Mouse (Mus musculus): ENCODE data around the gene Tfap2c. TPM values are rescaled to one million over a fixed set of nuclear protein-coding genes. Genes with fewer than 3 reads are reported as not detected.

Gene Tfap2c
- polyA plus RNA-seq, 1 experiment from 2014 or later, result 0.30 TPM

DNA sequence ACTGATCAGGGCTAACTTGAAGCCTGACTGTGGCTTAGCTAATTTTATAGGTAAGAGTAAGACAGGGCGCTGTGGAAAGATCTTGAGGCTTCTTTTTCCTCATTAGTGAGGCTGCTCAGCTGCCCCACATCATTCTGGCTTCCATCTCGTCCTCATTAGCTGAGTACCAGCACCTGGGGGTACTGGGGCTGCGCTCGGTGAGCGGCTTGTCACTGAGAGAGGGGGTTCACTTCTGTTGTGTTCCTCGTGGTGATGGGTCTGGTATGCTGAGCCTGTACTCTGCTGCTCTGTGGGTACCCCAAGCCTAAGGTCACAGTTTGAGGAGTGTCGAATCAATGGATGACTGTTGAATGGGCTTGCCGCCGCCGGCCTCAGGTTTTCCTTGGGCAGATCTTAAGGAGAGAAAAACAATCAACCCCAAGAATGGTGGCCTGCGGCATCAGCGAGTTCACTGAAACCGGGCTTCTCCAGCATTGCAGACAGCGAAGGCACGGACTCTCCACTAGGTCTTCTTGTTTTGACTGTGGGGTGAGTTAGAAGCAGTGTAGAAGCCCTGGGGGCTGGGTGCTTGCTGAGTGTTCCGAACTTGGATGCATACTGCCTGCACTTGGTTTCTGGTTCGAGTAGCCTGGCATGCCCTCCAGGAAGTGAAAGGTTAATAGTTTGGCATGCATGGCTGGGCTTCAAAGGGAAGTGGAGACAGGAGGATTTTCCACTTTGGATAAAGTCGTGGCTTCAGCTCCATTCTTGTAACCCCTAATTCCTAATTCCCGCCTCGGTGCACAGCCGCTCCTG, 9.5 kb downstream of the Tfap2c start:
- WGBS (ENCODE audit: insufficient replicate concordance), result 50% methylated on average over 21 of the region's 21 CpGs
- no peaks in the 10 kb centered on the region for H3K9me3 ChIP-seq (replicated peaks; ENCODE audit: control insufficient read depth, low read length)
- no peak for ATAC-seq (replicated peaks; ENCODE audit: insufficient number of reproducible peaks, low FRiP score, low TSS enrichment)
- no peak overlapping the region for H3K4me3 ChIP-seq (ENCODE audit: low read depth, low read length)
- no peak overlapping the region for H3K4me2 ChIP-seq
- H3K4me1 ChIP-seq (ENCODE audit: control insufficient read depth, insufficient read depth, low read length), result 0 out of 2 replicates have a peak, but pooled peaks cover 3% of the 10 kb centered on the region
- peaks cover 35% of the 10 kb centered on the region for H3K27me3 ChIP-seq (ENCODE audit: control insufficient read depth, insufficient read depth, low read length)
- H3K36me3 ChIP-seq (ENCODE audit: control insufficient read depth, insufficient read depth, low read length), result no peaks in the 10 kb centered on the region
- no peak overlapping the region for H3K27ac ChIP-seq (ENCODE audit: low read depth, low read length)
- no peak overlapping the region for H3K9ac ChIP-seq (ENCODE audit: low read depth, low read length)

DNA sequence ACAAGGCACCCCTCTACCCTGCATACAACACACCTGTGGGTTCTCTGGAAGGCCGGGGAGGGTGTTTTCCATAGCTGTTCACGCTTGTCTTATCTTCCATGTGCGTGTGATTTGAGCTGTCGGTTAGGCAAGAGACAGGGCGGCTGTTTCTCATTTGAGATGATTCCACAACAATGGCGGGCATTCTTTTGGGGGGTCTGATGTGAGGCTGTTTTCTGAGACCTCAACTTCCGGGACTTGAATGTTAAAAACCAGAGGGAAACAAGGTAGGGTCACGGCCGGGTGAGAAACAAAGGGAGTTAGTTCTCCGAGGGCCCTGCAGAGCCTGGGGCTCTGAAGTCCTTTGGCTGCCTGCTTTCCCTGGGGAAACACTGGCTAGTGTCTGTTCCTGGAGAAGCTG, 11.6 kb downstream of the Tfap2c start:
- Histone ChIP-seq H3K4me2 (no peak overlapping the region), H3K9ac (ENCODE audit: low read depth, low read length) (no peak overlapping the region), H3K9me3 (replicated peaks; ENCODE audit: control insufficient read depth, low read length) (no peaks in the 10 kb centered on the region), H3K4me1 (ENCODE audit: control insufficient read depth, insufficient read depth, low read length) (0 out of 2 replicates have a peak, but pooled peaks cover 3% of the 10 kb centered on the region), H3K4me3 (ENCODE audit: low read depth, low read length) (no peak overlapping the region), H3K27ac (ENCODE audit: low read depth, low read length) (no peak overlapping the region), H3K36me3 (ENCODE audit: control insufficient read depth, insufficient read depth, low read length) (no peaks in the 10 kb centered on the region), H3K27me3 (ENCODE audit: control insufficient read depth, insufficient read depth, low read length) (peaks cover 19% of the 10 kb centered on the region)
- ATAC-seq (replicated peaks; ENCODE audit: insufficient number of reproducible peaks, low FRiP score, low TSS enrichment), result no peak
- 34% methylated on average over 10 of the region's 10 CpGs for WGBS (ENCODE audit: insufficient replicate concordance)

DNA sequence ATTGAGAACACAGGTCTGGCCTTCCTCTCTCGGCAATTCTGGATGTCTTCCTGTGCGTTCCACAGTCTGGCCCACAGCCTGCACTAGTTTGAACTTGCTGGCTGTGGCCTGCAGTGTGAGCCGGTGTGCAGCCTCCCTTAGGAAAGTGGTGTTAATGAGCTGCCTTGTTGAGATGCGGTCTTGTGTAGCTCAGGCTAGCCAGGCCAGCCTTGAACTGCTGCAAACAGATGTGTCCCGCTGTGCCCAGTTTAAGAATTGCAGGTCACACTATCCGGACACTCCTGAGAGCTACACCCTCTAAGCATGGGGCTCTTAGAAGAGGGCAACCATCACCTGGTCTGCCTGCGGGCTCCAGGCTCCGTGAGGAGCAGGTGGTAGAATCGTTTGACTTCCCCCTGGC, 18.4 kb downstream of the Tfap2c start:
- WGBS (ENCODE audit: insufficient replicate concordance), result 76% methylated on average over 9 of the region's 9 CpGs
- H3K9ac ChIP-seq (ENCODE audit: low read depth, low read length), result no peak overlapping the region
- 0 out of 2 replicates have a peak, but pooled peaks cover under 1% of the 10 kb centered on the region for H3K4me1 ChIP-seq (ENCODE audit: control insufficient read depth, insufficient read depth, low read length)
- no peak for ATAC-seq (replicated peaks; ENCODE audit: insufficient number of reproducible peaks, low FRiP score, low TSS enrichment)
- H3K4me3 ChIP-seq (ENCODE audit: low read depth, low read length), result no peak overlapping the region
- H3K9me3 ChIP-seq (replicated peaks; ENCODE audit: control insufficient read depth, low read length), result no peaks in the 10 kb centered on the region
- no peak overlapping the region for H3K4me2 ChIP-seq
- no peaks in the 10 kb centered on the region for H3K27me3 ChIP-seq (ENCODE audit: control insufficient read depth, insufficient read depth, low read length)
- H3K27ac ChIP-seq (ENCODE audit: low read depth, low read length), result no peak overlapping the region
- H3K36me3 ChIP-seq (ENCODE audit: control insufficient read depth, insufficient read depth, low read length), result no peaks in the 10 kb centered on the region

- Histone ChIP-seq H3K4me3 (ENCODE audit: low read depth, low read length) (no peak overlapping the region), H3K4me2 (no peak overlapping the region), H3K9ac (ENCODE audit: low read depth, low read length) (no peak overlapping the region), H3K27me3 (ENCODE audit: control insufficient read depth, insufficient read depth, low read length) (no peaks in the 10 kb centered on the region), H3K4me1 (ENCODE audit: control insufficient read depth, insufficient read depth, low read length) (no peaks in the 10 kb centered on the region), H3K27ac (ENCODE audit: low read depth, low read length) (no peak overlapping the region), H3K36me3 (ENCODE audit: control insufficient read depth, insufficient read depth, low read length) (no peaks in the 10 kb centered on the region), H3K9me3 (replicated peaks; ENCODE audit: control insufficient read depth, low read length) (no peaks in the 10 kb centered on the region)
- 70% methylated on average over 2 of the region's 2 CpGs for WGBS (ENCODE audit: insufficient replicate concordance)
- no peak for ATAC-seq (replicated peaks; ENCODE audit: insufficient number of reproducible peaks, low FRiP score, low TSS enrichment)
Observed at GRCm38 (mm10) chr2:172568466-172568865, 19.1 kb downstream of the Tfap2c start.

DNA sequence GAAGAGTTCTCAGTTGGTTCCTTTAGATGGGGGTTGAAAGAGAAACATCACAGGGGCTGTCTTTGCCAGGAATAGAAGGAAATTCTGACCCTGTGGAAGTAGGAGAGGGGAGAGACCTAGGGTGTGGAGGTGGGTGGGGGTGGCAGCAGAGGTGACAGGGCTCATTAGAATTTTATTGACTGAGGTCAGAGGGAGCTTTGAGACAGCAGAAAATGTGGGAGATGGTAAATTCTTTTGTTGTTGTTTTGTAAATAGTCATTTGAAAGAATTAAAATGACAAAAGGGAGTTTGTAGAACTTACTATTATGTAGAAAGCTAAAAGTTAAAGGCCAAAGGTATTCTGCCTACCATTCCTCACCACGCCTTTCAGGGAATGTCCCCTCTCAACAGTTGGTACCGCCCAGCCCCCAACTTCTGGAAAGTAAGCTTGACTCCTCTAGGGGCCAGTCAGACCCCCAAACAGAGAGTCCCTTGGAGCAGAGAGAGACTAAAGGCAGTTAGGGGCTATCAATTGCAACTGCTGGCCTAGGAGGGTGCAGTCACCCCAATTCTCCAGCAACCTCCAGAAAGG, 27.9 kb downstream of the Tfap2c start:
- no peak overlapping the region for H3K9ac ChIP-seq (ENCODE audit: low read depth, low read length)
- H3K27ac ChIP-seq (ENCODE audit: low read depth, low read length), result no peak overlapping the region
- H3K27me3 ChIP-seq (ENCODE audit: control insufficient read depth, insufficient read depth, low read length), result no peaks in the 10 kb centered on the region; the same call in 1 of the 2 replicates
- H3K4me1 ChIP-seq (ENCODE audit: control insufficient read depth, insufficient read depth, low read length), result no peaks in the 10 kb centered on the region
- no peak for ATAC-seq (replicated peaks; ENCODE audit: insufficient number of reproducible peaks, low FRiP score, low TSS enrichment)
- H3K9me3 ChIP-seq (replicated peaks; ENCODE audit: control insufficient read depth, low read length), result no peaks in the 10 kb centered on the region
- no peak overlapping the region for H3K4me2 ChIP-seq
- no peaks in the 10 kb centered on the region for H3K36me3 ChIP-seq (ENCODE audit: control insufficient read depth, insufficient read depth, low read length)
- no peak overlapping the region for H3K4me3 ChIP-seq (ENCODE audit: low read depth, low read length)
- 51% methylated on average over 2 of the region's 2 CpGs for WGBS (ENCODE audit: insufficient replicate concordance)

- Histone ChIP-seq H3K9ac (ENCODE audit: low read depth, low read length) (no peak overlapping the region), H3K4me2 (no peak overlapping the region), H3K27ac (ENCODE audit: low read depth, low read length) (no peak overlapping the region), H3K4me3 (ENCODE audit: low read depth, low read length) (no peak overlapping the region), H3K4me1 (ENCODE audit: control insufficient read depth, insufficient read depth, low read length) (no peaks in the 10 kb centered on the region), H3K27me3 (ENCODE audit: control insufficient read depth, insufficient read depth, low read length) (no peaks in the 10 kb centered on the region; the same call in 1 of the 2 replicates), H3K9me3 (replicated peaks; ENCODE audit: control insufficient read depth, low read length) (no peaks in the 10 kb centered on the region), H3K36me3 (ENCODE audit: control insufficient read depth, insufficient read depth, low read length) (no peaks in the 10 kb centered on the region)
- no peak for ATAC-seq (replicated peaks; ENCODE audit: insufficient number of reproducible peaks, low FRiP score, low TSS enrichment)
- WGBS (ENCODE audit: insufficient replicate concordance), result 66% methylated on average over 5 of the region's 5 CpGs
Observed at GRCm38 (mm10) chr2:172579221-172579620, 29.8 kb downstream of the Tfap2c start.

DNA sequence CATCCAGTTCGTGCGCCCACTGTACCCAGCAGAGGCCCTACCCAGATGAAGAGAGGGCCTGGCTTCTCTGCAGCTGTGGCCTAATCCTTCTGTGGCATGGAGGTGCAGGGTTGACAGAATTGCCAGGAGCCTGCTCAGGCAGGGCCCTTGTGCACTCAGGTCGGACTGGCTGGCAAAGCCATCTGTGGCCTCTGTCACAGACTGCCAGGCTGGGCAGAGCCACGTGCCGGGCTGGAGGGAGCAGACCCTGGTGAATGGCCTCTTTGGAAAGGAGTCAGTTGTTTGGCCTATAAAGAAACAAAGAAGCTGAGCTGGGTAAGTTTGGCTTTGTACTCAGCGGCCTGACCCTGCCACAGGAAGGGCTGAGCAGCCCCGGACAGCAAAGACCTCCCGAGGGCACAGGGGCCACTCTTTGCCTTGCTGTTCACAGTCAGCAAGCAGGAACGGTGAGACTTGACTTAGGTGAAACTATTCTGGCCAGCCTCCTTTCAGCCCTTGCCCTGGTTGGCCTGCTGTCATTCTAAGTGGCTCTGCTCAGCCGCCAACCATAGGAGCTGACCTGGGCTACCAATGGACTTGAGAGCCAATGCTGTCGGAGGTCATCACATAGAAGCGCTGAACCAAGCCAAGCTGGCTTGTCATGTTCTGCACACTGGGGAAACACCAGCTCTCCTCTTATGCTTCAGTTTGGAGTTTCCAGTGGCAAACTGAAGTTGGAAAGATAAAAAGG, 31.3 kb downstream of the Tfap2c start:
- H3K4me1 ChIP-seq (ENCODE audit: control insufficient read depth, insufficient read depth, low read length), result no peaks in the 10 kb centered on the region
- no peak overlapping the region for H3K9ac ChIP-seq (ENCODE audit: low read depth, low read length)
- no peak overlapping the region for H3K4me3 ChIP-seq (ENCODE audit: low read depth, low read length)
- no peaks in the 10 kb centered on the region for H3K9me3 ChIP-seq (replicated peaks; ENCODE audit: control insufficient read depth, low read length)
- WGBS (ENCODE audit: insufficient replicate concordance), result 81% methylated on average over 12 of the region's 12 CpGs
- no peaks in the 10 kb centered on the region for H3K36me3 ChIP-seq (ENCODE audit: control insufficient read depth, insufficient read depth, low read length)
- no peak for ATAC-seq (replicated peaks; ENCODE audit: insufficient number of reproducible peaks, low FRiP score, low TSS enrichment)
- H3K27ac ChIP-seq (ENCODE audit: low read depth, low read length), result no peak overlapping the region
- H3K4me2 ChIP-seq, result no peak overlapping the region
- no peaks in the 10 kb centered on the region; the same call in 1 of the 2 replicates for H3K27me3 ChIP-seq (ENCODE audit: control insufficient read depth, insufficient read depth, low read length)

DNA sequence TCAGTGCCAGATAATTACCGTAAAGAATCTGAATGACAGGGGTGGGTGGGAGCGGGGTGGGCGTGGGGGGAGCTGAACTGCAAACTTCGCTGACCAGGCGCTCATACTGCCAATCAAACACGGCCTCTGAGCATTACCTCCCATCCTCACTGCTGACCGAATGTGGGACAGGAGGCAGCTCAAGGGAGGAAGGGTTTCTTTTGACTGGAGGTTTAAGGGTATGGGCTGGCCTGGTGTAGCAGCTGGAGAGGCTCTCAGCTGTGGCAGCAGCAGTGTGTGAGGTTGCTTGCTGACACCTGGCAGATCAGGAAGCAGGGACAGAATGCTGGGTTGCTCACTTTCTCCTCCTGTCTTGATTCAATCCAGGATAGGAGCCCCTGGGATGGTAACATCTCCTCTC, 33.9 kb downstream of the Tfap2c start:
- Histone ChIP-seq H3K27ac (ENCODE audit: low read depth, low read length) (no peak overlapping the region), H3K4me1 (ENCODE audit: control insufficient read depth, insufficient read depth, low read length) (no peaks in the 10 kb centered on the region), H3K4me3 (ENCODE audit: low read depth, low read length) (no peak overlapping the region), H3K27me3 (ENCODE audit: control insufficient read depth, insufficient read depth, low read length) (peaks cover 2% of the 10 kb centered on the region; the same call in 1 of the 2 replicates), H3K9me3 (replicated peaks; ENCODE audit: control insufficient read depth, low read length) (no peaks in the 10 kb centered on the region), H3K36me3 (ENCODE audit: control insufficient read depth, insufficient read depth, low read length) (no peaks in the 10 kb centered on the region), H3K4me2 (no peak overlapping the region), H3K9ac (ENCODE audit: low read depth, low read length) (no peak overlapping the region)
- 40% methylated on average over 7 of the region's 7 CpGs for WGBS (ENCODE audit: insufficient replicate concordance)
- no peak for ATAC-seq (replicated peaks; ENCODE audit: insufficient number of reproducible peaks, low FRiP score, low TSS enrichment)

Measured in heart, embryonic 11.5 days (tissue).